Mouse (Mus musculus): ENCODE data around the gene Ranbp10.

DNA sequence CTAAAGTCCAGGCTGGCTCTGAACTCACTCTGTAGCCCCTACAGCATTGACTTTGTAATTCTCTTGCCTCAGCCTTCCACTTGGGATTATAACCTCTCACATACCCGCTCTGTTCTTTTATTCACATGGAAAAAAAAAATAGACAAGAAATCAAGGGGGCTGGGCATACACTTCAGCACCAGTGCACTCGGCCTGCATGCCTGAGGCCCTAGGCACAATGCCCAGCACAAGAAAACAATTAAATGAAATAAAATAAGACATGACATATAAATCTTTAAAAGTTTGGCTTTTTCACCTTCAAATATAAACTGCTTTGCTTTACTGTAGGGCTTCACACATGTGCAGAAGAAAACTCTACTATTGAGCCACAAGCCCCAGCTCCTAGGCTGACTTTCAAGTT, 73.2 kb downstream of the Ranbp10 start:
- TF ChIP-seq USF1 (IDR thresholded peaks at IDR 0.05; ENCODE audit: low read depth), result no peak
- no peak for TF ChIP-seq POLR2A (IDR thresholded peaks at IDR 0.05; ENCODE audit: insufficient read length, low read depth)
- no peak for TF ChIP-seq REST (IDR thresholded peaks at IDR 0.05; ENCODE audit: insufficient read depth, insufficient read length)
- no peak for TF ChIP-seq MAX (IDR thresholded peaks at IDR 0.05; ENCODE audit: low read depth)
- no peak for TF ChIP-seq TCF12 (IDR thresholded peaks at IDR 0.05; ENCODE audit: insufficient read depth, poor library complexity, severe bottlenecking)
- no peak for TF ChIP-seq E2F4 (IDR thresholded peaks at IDR 0.05; ENCODE audit: insufficient read depth)
- TF ChIP-seq MYOG (IDR thresholded peaks at IDR 0.05; ENCODE audit: control insufficient read depth in 1 of 3, insufficient read depth in 1 of 3, insufficient read length in 2 of 3, low read depth in 2 of 3), result no peak
- TF ChIP-seq CEBPB (IDR thresholded peaks at IDR 0.05; ENCODE audit: insufficient read depth, poor library complexity, severe bottlenecking), result no peak
- no peak for TF ChIP-seq SRF (IDR thresholded peaks at IDR 0.05; ENCODE audit: control insufficient read depth, insufficient read length, low read depth)
- no peak for TF ChIP-seq POLR2AphosphoS2 (IDR thresholded peaks at IDR 0.05; ENCODE audit: insufficient read length, low read depth)
- no peak for TF ChIP-seq MYOD1 (IDR thresholded peaks at IDR 0.05; ENCODE audit: control insufficient read depth in 1 of 3, insufficient read length in 2 of 3, low read depth in 2 of 3)

Measured in myocyte (in vitro differentiated cells).